Mouse (Mus musculus) kidney, embryonic 15.5 days (tissue): Measurements from ENCODE around the gene P4htm. TPM values are rescaled to one million over a fixed set of nuclear protein-coding genes. Genes with fewer than 3 reads are reported as not detected.
A peak's percentile ranks its signal among the peaks of the same experiment; 100 is the strongest.
"Not testable (repeated sequence)": the region's sequence is repeated elsewhere in the genome, so short reads cannot be mapped to it uniquely, and the experiment has no call there.

Experiments used
- ATAC-seq: fragments of 200-750 bp; cut with Nextera tagmentation; replicated peaks from 2 replicates; pipeline ENCODE4 v1.8.0; 2017; ENCODE audit warnings: moderate TSS enrichment; ENCODE audit not compliant: low FRiP score
- H3K27ac ChIP-seq: fragments of 300-500 bp; sonication (generic); 2 replicates; pipeline ENCODE4 v1.5.1; 2015; ENCODE audit warnings: mild to moderate bottlenecking, inconsistent platforms
- H3K27me3 ChIP-seq: fragments of 300-500 bp; sonication (generic); 2 replicates; pipeline ENCODE4 v1.6.1; 2015; ENCODE audit warnings: inconsistent platforms
- H3K36me3 ChIP-seq: fragments of 300-500 bp; sonication (generic); 2 replicates; pipeline ENCODE4 v1.6.1; 2015; ENCODE audit warnings: inconsistent platforms
- H3K4me1 ChIP-seq: fragments of 300-500 bp; sonication (generic); 2 replicates; pipeline ENCODE4 v1.6.1; 2015; ENCODE audit warnings: inconsistent platforms
- H3K4me2 ChIP-seq: fragments of 300-500 bp; sonication (generic); 2 replicates; pipeline ENCODE4 v1.6.1; 2015; ENCODE audit warnings: moderate library complexity, mild to moderate bottlenecking, inconsistent platforms
- H3K4me3 ChIP-seq: fragments of 300-500 bp; sonication (generic); replicated peaks from 2 replicates; pipeline ENCODE4 v1.5.1; 2015; ENCODE audit warnings: mild to moderate bottlenecking, inconsistent platforms
- H3K9ac ChIP-seq: fragments of 300-500 bp; sonication (generic); 2 replicates; pipeline ENCODE4 v1.6.1; 2015; ENCODE audit warnings: mild to moderate bottlenecking, inconsistent platforms
- H3K9me3 ChIP-seq: fragments of 300-500 bp; sonication (generic); replicated peaks from 2 replicates; pipeline ENCODE4 v1.6.1; 2016; ENCODE audit warnings: inconsistent platforms
- WGBS: fragments of 180-500 bp; shearing (Covaris S2); methylation state at CpG from one replicate; pipeline ENCODE4 v1.1.7; 2015; ENCODE audit warnings: mixed read lengths; 5-methylcytosine and 5-hydroxymethylcytosine counted together
- polyA plus RNA-seq: library from polyadenylated mRNA; unstranded; fragments of >200 nt; fragmentation: Nextera tagmentation; extraction: Ambion mirVana; gene quantifications from 2 replicates; pipeline ENCODE4 v1.2.1, GENCODE M21; 2015

Gene P4htm
- polyA plus RNA-seq, 1 experiment from 2014 or later, result 11.7 TPM

- not testable (repeated sequence) for H3K27ac ChIP-seq, H3K9me3 ChIP-seq, H3K27me3 ChIP-seq, H3K4me3 ChIP-seq, H3K4me2 ChIP-seq, H3K9ac ChIP-seq, H3K4me1 ChIP-seq, ATAC-seq
- WGBS, result 90% methylated on average over 5 of the region's 5 CpGs
- H3K36me3 ChIP-seq, result peaks cover 97% of the 10 kb centered on the region
Observed at GRCm38 (mm10) chr9:108607929-108608328, 10.5 kb upstream of the P4htm start.

DNA sequence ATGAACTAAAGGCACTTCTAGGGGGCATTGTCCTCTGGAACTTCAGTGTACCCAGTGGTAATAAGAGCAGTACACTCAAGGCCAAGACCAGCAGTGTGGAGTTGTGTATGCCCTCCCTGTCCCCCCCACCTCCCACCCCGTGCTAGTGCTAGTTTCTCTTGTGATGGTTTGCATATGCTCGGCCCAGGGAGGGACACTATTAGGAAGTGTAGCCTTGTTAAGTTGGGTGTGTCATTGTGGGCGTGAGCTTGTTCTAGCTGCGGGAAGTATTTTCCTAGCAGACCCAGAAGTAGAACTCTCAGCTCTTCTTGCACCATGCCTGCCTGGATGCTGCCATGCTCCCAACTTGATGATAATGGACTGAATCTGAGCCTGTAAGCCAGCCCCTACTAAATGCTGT, 4.5 kb upstream of the P4htm start:
- Histone ChIP-seq H3K27ac (no peak overlapping the region), H3K36me3 (peaks cover 49% of the 10 kb centered on the region), H3K9me3 (no peaks in the 10 kb centered on the region), H3K4me1 (peaks cover 10% of the 10 kb centered on the region), H3K4me3 (no peak overlapping the region), H3K4me2 (no peak overlapping the region), H3K9ac (no peak overlapping the region), H3K27me3 (no peaks in the 10 kb centered on the region)
- WGBS, result 74% methylated on average over 4 of the region's 4 CpGs
- no peak for ATAC-seq

GRCm38 (mm10) chr9:108600011-108600410, 2.5 kb upstream of the P4htm start:
- 40% methylated on average over 2 of the region's 2 CpGs for WGBS
- Histone ChIP-seq H3K4me1 (peaks cover 20% of the 10 kb centered on the region), H3K4me3 (no peak overlapping the region), H3K27me3 (no peaks in the 10 kb centered on the region), H3K36me3 (peaks cover 32% of the 10 kb centered on the region), H3K4me2 (no peak overlapping the region), H3K9me3 (no peaks in the 10 kb centered on the region), H3K9ac (no peak overlapping the region), H3K27ac (no peak overlapping the region)
- no peak for ATAC-seq

DNA sequence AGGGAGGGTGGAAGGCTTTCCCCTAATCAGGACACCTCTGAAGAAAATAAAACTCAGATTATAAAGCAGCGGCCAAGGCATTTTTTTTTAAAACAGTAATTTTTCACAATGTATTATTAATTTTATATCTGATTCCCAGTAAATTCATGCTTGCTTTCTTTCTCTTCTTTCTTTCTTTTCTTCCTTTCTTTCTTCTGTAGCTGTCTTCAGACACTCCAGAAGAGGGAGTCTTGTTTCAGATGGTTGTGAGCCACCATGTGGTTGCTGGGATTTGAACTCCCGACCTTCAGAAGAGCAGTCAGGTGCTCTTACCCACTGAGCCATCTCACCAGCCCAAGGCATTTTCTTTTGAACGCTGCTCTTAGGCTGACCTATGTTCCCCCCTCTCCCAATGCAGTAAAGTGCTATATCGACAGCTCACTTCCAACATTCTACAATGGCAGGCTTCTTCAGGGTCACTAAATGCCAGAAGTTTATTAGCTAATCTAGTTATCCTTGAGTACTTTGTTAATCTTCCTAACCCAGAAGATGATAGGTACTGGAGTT, 1.6 kb upstream of the P4htm start:
- H3K9me3 ChIP-seq, result no peaks in the 10 kb centered on the region
- H3K4me3 ChIP-seq, result no peak overlapping the region
- ATAC-seq, result no peak
- H3K27me3 ChIP-seq, result no peaks in the 10 kb centered on the region
- peaks cover 23% of the 10 kb centered on the region for H3K36me3 ChIP-seq
- no peak overlapping the region for H3K9ac ChIP-seq
- no peak overlapping the region for H3K4me2 ChIP-seq
- WGBS, result 78% methylated on average over 4 of the region's 4 CpGs
- no peak overlapping the region for H3K27ac ChIP-seq
- H3K4me1 ChIP-seq, result peaks cover 20% of the 10 kb centered on the region

DNA sequence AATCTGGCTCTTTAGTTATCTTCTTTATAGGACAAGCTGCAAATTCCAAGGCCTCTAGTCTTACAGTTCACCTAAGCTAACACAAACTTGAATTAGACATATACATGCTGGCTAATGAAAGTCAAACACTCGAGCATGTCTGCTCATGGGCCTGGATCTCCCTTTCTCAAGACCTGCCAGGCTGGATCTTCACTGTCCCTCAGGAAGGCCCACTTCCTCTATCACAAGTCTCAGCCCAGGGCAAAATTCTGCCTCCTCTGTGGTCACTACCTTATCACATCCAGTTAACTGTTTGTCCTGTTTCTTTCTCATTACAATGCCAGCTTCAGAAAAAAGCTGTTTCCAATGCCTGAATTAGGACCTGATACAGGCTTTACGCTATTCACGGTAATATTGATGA, 3.1 kb downstream of the P4htm start:
- Histone ChIP-seq H3K9me3 (no peaks in the 10 kb centered on the region), H3K9ac (no peak overlapping the region), H3K4me3 (no peak overlapping the region), H3K36me3 (no peaks in the 10 kb centered on the region), H3K4me2 (no peak overlapping the region), H3K27me3 (no peaks in the 10 kb centered on the region), H3K4me1 (peaks cover 23% of the 10 kb centered on the region), H3K27ac (no peak overlapping the region)
- WGBS, result 83% methylated on average over 3 of the region's 3 CpGs
- no peak for ATAC-seq

GRCm38 (mm10) chr9:108591462-108591861, 6.0 kb downstream of the P4htm start:
- Histone ChIP-seq H3K4me1 (peaks cover 35% of the 10 kb centered on the region), H3K4me2 (no peak overlapping the region), H3K27ac (no peak overlapping the region), H3K9me3 (no peaks in the 10 kb centered on the region), H3K4me3 (no peak overlapping the region), H3K9ac (no peak overlapping the region), H3K27me3 (no peaks in the 10 kb centered on the region), H3K36me3 (no peaks in the 10 kb centered on the region)
- ATAC-seq, result no peak
- 87% methylated on average over 4 of the region's 4 CpGs for WGBS

- Histone ChIP-seq H3K27ac (0 out of 2 replicates have a peak overlapping the region, but pooled peaks have one; percentile 30), H3K9ac (no peak overlapping the region), H3K4me1 (peaks cover 30% of the 10 kb centered on the region), H3K27me3 (no peaks in the 10 kb centered on the region), H3K4me2 (no peak overlapping the region), H3K4me3 (no peak overlapping the region), H3K36me3 (no peaks in the 10 kb centered on the region), H3K9me3 (no peaks in the 10 kb centered on the region)
- WGBS, result 72% methylated on average over 5 of the region's 5 CpGs
- no peak for ATAC-seq
Observed at GRCm38 (mm10) chr9:108589229-108589628, 8.2 kb downstream of the P4htm start.

GRCm38 (mm10) chr9:108587571-108588180, 9.8 kb downstream of the P4htm start:
- WGBS, result 7% methylated on average over 14 of the region's 14 CpGs
- peak overlapping the region; percentile 27; the same call in 1 of the 2 replicates for H3K9ac ChIP-seq

DNA sequence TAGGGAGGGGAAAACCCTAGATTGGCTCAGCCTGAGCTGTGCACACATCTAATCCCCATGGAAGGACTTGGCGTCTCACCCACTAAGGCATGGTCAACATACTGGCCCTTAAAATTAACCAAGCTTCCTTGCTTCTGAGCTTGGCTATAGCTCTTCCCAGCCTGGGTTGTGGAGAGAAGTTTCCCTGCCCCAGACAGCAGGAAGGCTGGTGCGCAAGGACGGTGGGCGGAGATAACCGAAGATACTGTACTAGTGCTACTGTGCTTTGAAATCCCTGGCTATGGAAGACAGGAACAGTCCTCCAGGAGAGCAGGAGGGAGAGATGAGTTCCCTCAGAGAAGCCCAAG, 18.1 kb downstream of the P4htm start:
- H3K4me1 ChIP-seq, result peaks cover 49% of the 10 kb centered on the region
- peak overlapping the region; percentile 84 for H3K9ac ChIP-seq
- H3K9me3 ChIP-seq, result no peaks in the 10 kb centered on the region
- peak overlapping the region; percentile 96 for H3K27ac ChIP-seq
- peak overlapping the region; percentile 81 for H3K4me3 ChIP-seq
- H3K4me2 ChIP-seq, result peak overlapping the region; percentile 79
- H3K27me3 ChIP-seq, result no peaks in the 10 kb centered on the region
- ATAC-seq, result peak; percentile 5; the same call in 1 of the 2 replicates
- H3K36me3 ChIP-seq, result peaks cover 29% of the 10 kb centered on the region
- 70% methylated on average over 5 of the region's 5 CpGs for WGBS

More at GRCm38 (mm10) chr9:108587571-108588180, 9.8 kb downstream of the P4htm start:
- peak; percentile 96 for ATAC-seq
- Histone ChIP-seq H3K4me3 (peak overlapping the region; percentile 17; the same call in 1 of the 2 replicates), H3K9me3 (no peaks in the 10 kb centered on the region), H3K4me1 (peaks cover 30% of the 10 kb centered on the region), H3K4me2 (peak overlapping the region; percentile 52), H3K27ac (peak overlapping the region; percentile 90), H3K36me3 (no peaks in the 10 kb centered on the region), H3K27me3 (no peaks in the 10 kb centered on the region)

DNA sequence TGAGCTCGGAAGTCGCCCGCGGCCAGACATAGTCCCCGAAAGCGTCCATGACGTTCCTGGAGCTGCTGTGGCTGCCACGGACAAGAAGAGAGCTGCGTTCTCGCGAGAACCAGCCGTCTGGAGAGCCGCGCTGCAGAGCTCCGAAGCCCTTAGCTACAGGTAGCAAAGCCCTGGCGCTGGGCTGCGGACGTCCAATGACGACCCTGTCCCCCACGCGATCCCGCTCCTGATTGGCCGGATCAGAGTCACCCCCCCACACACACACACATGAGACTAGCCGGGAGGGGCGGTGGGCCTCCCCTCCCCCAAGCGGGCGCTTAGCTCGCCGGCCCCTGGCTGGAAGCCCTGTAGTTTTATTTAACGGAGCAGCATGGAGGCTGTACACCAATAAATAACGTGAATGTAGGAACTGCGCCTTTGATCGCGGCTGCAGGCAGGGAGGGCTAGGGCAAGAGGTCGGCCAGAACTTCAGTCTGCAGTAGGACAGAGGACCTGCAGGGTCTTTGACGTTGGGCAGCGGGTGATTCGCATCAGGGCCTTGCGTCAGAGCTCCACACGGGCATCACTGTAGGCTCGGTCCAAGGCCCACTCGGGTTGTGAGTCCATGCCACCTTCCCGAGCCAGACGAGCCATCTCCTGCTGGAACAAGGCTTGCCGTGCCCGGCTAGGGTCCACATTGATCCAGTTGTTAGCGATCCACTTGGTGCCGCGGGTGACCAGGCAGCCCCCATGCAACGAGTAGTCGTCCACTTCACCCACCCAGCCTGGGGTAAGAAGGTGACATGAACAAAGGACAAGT, 18.7 kb downstream of the P4htm start, which contains the start of gene Wdr6:
TSS of gene Wdr6 (minus strand) at position 195 of the 799 bp plus-strand sequence.
- peak; percentile 97 for ATAC-seq
- H3K4me3 ChIP-seq, result peak within 1 kb of the TSS; percentile 81
- WGBS, result 4% methylated on average over 51 of the region's 51 CpGs

DNA sequence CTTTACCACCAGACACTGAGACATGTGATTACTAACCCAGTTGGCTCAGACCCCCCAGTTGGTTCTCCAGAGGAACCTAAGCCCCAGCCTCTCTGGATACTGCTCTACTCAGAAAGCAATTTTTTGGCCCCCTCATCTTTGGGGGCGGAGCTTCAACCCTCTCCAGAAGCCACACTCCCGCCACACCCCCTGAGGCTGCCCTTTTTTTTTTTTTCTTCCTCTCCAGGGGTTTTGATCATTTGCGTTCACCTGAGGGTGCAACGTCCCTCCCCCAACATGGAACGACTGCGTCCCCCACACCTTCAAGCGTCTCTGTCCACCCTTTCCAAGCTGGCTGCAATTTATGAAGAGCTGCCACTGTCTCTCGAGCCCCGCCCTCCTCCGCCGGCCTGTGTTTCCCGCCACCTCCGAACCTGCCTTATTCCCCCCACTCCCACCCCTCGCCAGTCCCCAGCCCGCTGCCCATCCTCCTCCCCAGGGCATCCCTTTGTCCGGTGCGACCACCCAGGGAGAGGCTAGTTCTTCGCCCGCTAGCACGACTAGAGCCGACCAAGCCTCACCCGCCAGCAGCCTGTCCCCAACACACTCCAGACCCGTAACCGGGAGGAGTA, 19.4 kb downstream of the P4htm start:
- no peak for ATAC-seq
- Histone ChIP-seq H3K4me1 (peaks cover 59% of the 10 kb centered on the region), H3K27ac (peak overlapping the region; percentile 96), H3K9me3 (no peaks in the 10 kb centered on the region), H3K4me2 (peak overlapping the region; percentile 79), H3K4me3 (peak overlapping the region; percentile 81), H3K9ac (peak overlapping the region; percentile 84), H3K27me3 (no peaks in the 10 kb centered on the region), H3K36me3 (peaks cover 41% of the 10 kb centered on the region)
- under 1% methylated on average over 24 of the region's 24 CpGs for WGBS

More for the DNA sequence above, 18.7 kb downstream of the P4htm start, which contains the start of gene Wdr6:
- Histone ChIP-seq H3K27ac (peak within 1 kb of the TSS; percentile 96), H3K27me3 (no peaks in the 10 kb centered on the region), H3K36me3 (peaks cover 34% of the 10 kb centered on the region), H3K9me3 (no peaks in the 10 kb centered on the region), H3K9ac (peak within 1 kb of the TSS; percentile 84), H3K4me2 (peak within 1 kb of the TSS; percentile 79), H3K4me1 (peaks cover 55% of the 10 kb centered on the region)

DNA sequence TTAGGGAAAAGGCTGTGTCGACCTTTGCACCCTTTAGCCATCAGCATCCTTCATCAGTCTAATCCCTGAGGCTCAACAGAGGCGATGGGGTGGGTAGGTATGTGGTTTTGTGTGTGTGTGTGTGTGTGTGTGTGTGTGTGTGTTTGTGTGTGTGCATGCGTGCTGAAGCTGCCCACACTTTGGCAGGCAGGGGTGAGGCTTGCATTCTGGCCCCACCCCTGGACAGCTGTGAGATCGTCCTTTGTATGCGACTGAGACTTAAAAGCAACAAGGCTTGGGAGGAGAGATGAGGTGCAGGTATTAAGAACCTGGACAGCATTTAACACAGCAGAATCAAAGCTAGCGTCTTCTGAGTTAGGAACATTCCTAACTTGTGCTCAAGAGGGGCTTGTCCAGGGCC, 20.4 kb downstream of the P4htm start:
- H3K27me3 ChIP-seq, result no peaks in the 10 kb centered on the region
- H3K27ac ChIP-seq, result peak overlapping the region; percentile 96
- no peak for ATAC-seq
- peaks cover 59% of the 10 kb centered on the region for H3K4me1 ChIP-seq
- H3K4me2 ChIP-seq, result peak overlapping the region; percentile 79
- peak overlapping the region; percentile 81 for H3K4me3 ChIP-seq
- peak overlapping the region; percentile 84; the same call in 1 of the 2 replicates for H3K9ac ChIP-seq
- 46% methylated on average over 6 of the region's 6 CpGs for WGBS
- H3K9me3 ChIP-seq, result no peaks in the 10 kb centered on the region
- peaks cover 51% of the 10 kb centered on the region for H3K36me3 ChIP-seq
